Mouse (Mus musculus): ENCODE data around the gene Zc3h4. TPM values are rescaled to one million over a fixed set of nuclear protein-coding genes. Genes with fewer than 3 reads are reported as not detected.

Gene Zc3h4
- polyA plus RNA-seq, 1 experiment, result 47.2 TPM

DNA sequence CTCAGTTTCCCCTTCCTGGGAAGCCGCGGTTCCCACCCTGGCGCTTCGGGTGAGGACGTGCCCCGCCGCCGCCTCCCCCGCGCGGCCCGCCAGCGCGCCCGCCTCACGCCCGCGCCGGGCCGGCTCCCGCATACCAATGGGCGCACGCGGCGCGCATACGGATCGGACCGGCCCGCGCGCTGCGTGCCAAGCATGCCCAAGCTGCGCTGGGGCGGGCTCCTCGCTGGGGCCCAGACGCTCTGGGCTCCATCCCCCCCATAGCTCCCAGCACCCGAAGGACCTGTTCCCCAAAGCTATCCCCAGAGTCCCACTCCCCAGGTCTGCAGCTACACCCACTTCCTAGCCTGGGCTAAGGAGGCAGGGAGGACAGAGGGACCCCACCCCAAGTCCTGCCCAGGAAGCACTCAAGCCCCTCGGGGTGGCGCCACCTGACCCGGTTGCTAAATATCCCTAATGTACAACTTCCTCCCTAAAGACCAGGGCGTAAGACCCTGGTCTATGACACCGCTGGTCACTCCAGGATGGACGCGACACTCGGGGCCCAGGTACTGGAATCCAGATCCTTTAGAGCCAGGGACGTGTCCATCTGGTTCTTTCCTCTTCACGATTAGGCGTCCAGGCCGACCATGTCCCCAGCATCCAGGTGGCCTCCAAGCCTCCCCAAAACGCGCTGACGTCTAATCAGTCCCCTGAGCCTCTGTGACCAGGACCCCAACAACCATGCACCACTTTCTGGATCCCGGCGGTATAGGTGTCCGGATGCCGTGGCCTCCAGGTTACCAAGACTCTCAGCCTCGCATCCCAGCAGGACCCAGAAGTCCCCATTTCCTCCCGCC, 75.3 kb downstream of the Zc3h4 start:
- Histone ChIP-seq H3K27me3 (ENCODE audit: control insufficient read depth, insufficient read depth, low read length) (peaks cover 28% of the 10 kb centered on the region), H3K36me3 (ENCODE audit: control insufficient read depth, insufficient read depth, low read length) (no peaks in the 10 kb centered on the region), H3K4me1 (ENCODE audit: control insufficient read depth, insufficient read depth, insufficient read length) (peaks cover 4% of the 10 kb centered on the region; the same call in 1 of the 2 replicates), H3K27ac (ENCODE audit: insufficient read depth, low read length) (no peak overlapping the region), H3K4me3 (ENCODE audit: extremely low read depth, insufficient read depth, insufficient read length) (no peak overlapping the region)
- no peak for DNase-seq (ENCODE audit: low read depth in 1 of 2, low spot score in 2 of 2)
- 8% methylated on average over 56 of the region's 59 CpGs for WGBS
- no peak for TF ChIP-seq CTCF (IDR thresholded peaks at IDR 0.05; ENCODE audit: extremely low read depth, insufficient read depth, insufficient read length, insufficient replicate concordance)
- TF ChIP-seq POLR2A (IDR thresholded peaks at IDR 0.05; ENCODE audit: low read depth, low read length), result no peak

GRCm38 (mm10) chr7:16476600-16476989, 75.9 kb downstream of the Zc3h4 start:
- no peak for DNase-seq (ENCODE audit: low read depth in 1 of 2, low spot score in 2 of 2)
- 8% methylated on average over 33 of the region's 34 CpGs for WGBS
- H3K36me3 ChIP-seq (ENCODE audit: control insufficient read depth, insufficient read depth, low read length), result no peaks in the 10 kb centered on the region
- peaks cover 28% of the 10 kb centered on the region for H3K27me3 ChIP-seq (ENCODE audit: control insufficient read depth, insufficient read depth, low read length)
- H3K4me3 ChIP-seq (ENCODE audit: extremely low read depth, insufficient read depth, insufficient read length), result no peak overlapping the region
- TF ChIP-seq CTCF (IDR thresholded peaks at IDR 0.05; ENCODE audit: extremely low read depth, insufficient read depth, insufficient read length, insufficient replicate concordance), result no peak
- no peak for TF ChIP-seq POLR2A (IDR thresholded peaks at IDR 0.05; ENCODE audit: low read depth, low read length)
- no peak overlapping the region for H3K27ac ChIP-seq (ENCODE audit: insufficient read depth, low read length)
- H3K4me1 ChIP-seq (ENCODE audit: control insufficient read depth, insufficient read depth, insufficient read length), result peaks cover 4% of the 10 kb centered on the region; the same call in 1 of the 2 replicates

DNA sequence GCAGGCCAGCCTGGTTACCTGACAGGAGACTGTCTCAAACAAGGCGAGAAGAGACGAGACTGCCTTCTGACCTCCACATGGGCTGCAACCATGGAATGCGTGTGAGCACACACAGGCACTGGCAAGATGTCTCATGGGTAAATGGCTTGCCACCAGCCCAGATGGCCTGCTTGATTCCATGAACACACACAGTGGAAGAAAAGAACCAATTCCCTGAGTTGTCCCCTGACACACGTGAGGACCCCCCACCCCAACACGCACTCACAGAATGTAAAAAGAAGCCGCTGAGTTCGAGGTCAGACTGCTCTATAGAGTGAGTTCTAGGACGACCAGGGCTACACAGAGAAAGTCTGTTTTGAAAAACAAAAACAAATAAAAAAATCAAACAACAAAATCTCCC, 76.9 kb downstream of the Zc3h4 start, which contains the start of gene Npas1:
Gene Npas1 (minus strand): TSS at position 101 of the 400 bp plus-strand sequence.
- no peaks in the 10 kb centered on the region for H3K36me3 ChIP-seq (ENCODE audit: control insufficient read depth, insufficient read depth, low read length)
- no peak for DNase-seq (ENCODE audit: low read depth in 1 of 2, low spot score in 2 of 2)
- no peak within 1 kb of the TSS for H3K4me3 ChIP-seq (ENCODE audit: extremely low read depth, insufficient read depth, insufficient read length)
- 83% methylated on average over 8 of the region's 8 CpGs for WGBS
- no peak for TF ChIP-seq CTCF (IDR thresholded peaks at IDR 0.05; ENCODE audit: extremely low read depth, insufficient read depth, insufficient read length, insufficient replicate concordance)
- no peak for TF ChIP-seq POLR2A (IDR thresholded peaks at IDR 0.05; ENCODE audit: low read depth, low read length)
- no peak within 1 kb of the TSS for H3K27ac ChIP-seq (ENCODE audit: insufficient read depth, low read length)
- H3K27me3 ChIP-seq (ENCODE audit: control insufficient read depth, insufficient read depth, low read length), result peaks cover 28% of the 10 kb centered on the region
- H3K4me1 ChIP-seq (ENCODE audit: control insufficient read depth, insufficient read depth, insufficient read length), result peaks cover 4% of the 10 kb centered on the region; the same call in 1 of the 2 replicates

Other genes starting within 250 kb of the Zc3h4 start
- gene Meis3, start 225.8 kb upstream of the Zc3h4 start, polyA plus RNA-seq (2012; rRNA removed), result 21.9 and 28.7 TPM in 2 replicates
- 49.3 and 63.1 TPM in 2 replicates for gene Dhx34, start 178.9 kb upstream of the Zc3h4 start, polyA plus RNA-seq (2012; rRNA removed)
- gene C5ar2, start 156.8 kb upstream of the Zc3h4 start, polyA plus RNA-seq (2012; rRNA removed), result 1.8 and 4.0 TPM in 2 replicates
- gene C5ar1, start 141.4 kb upstream of the Zc3h4 start, polyA plus RNA-seq (2012; rRNA removed), result 7.5 and 11.0 TPM in 2 replicates
- 33.7 and 53.6 TPM in 2 replicates for gene Inafm1, start 127.3 kb upstream of the Zc3h4 start, polyA plus RNA-seq (2012; rRNA removed)
- 32.4 and 33.3 TPM in 2 replicates for gene Ccdc9, start 114.1 kb upstream of the Zc3h4 start, polyA plus RNA-seq (2012; rRNA removed)
- gene Bbc3, start 92.5 kb upstream of the Zc3h4 start, polyA plus RNA-seq (2012; rRNA removed), result 22.9 and 45.7 TPM in 2 replicates
- gene Sae1, start 13.1 kb upstream of the Zc3h4 start, polyA plus RNA-seq (2012; rRNA removed), result 16.7 and 20.7 TPM in 2 replicates
- 118 and 170 TPM in 2 replicates for gene Tmem160, start 51.9 kb downstream of the Zc3h4 start, polyA plus RNA-seq (2012; rRNA removed)
- gene Npas1, start 76.8 kb downstream of the Zc3h4 start, polyA plus RNA-seq (2012; rRNA removed), result not detected in 2 replicates
- 5.6 and 6.4 TPM in 2 replicates for gene Arhgap35, start 214.1 kb downstream of the Zc3h4 start, polyA plus RNA-seq (2012; rRNA removed)